Mouse (Mus musculus) G1E (cell line): ENCODE measurements around the gene Ppp1r37. TPM values are rescaled to one million over a fixed set of nuclear protein-coding genes. Genes with fewer than 3 reads are reported as not detected.

Experiments used
- ATAC-seq: 2 replicates; pipeline ENCODE4 v1.8.0; 2016; ENCODE audit warnings: mild to moderate bottlenecking; ENCODE audit not compliant: insufficient number of reproducible peaks, poor library complexity, low FRiP score, severe bottlenecking; ENCODE audit errors: extremely low read depth
- DNase-seq: peaks from one replicate; pipeline ENCODE4 v3.0.0; 2012; ENCODE audit warnings: low spot score
- H3K27me3 ChIP-seq: 2 replicates; pipeline ENCODE4 v1.6.1; 2012; ENCODE audit warnings: mild to moderate bottlenecking, low read length, inconsistent platforms; ENCODE audit not compliant: insufficient read depth
- H3K36me3 ChIP-seq: replicated peaks from 2 replicates; pipeline ENCODE3; 2012; ENCODE audit warnings: mild to moderate bottlenecking, inconsistent platforms
- H3K4me1 ChIP-seq: 2 replicates; pipeline ENCODE4 v1.6.1; 2012; ENCODE audit warnings: low read depth, low read length, inconsistent platforms, mixed read lengths; ENCODE audit not compliant: insufficient read depth
- H3K4me3 ChIP-seq: 2 replicates; pipeline ENCODE4 v1.5.1; 2012; ENCODE audit warnings: low read depth, mild to moderate bottlenecking, inconsistent platforms, low read length, moderate library complexity, mixed read lengths
- H3K9me3 ChIP-seq: replicated peaks from 2 replicates; pipeline ENCODE4 v1.6.1; 2012; ENCODE audit warnings: inconsistent platforms
- CTCF ChIP-seq: IDR thresholded peaks from 2 replicates; pipeline ENCODE4 v1.5.1; 2012; ENCODE audit warnings: low read depth, low read length, inconsistent platforms, mixed read lengths
- GATA1 ChIP-seq: IDR thresholded peaks from 2 replicates; pipeline ENCODE4 v1.6.1; 2012; ENCODE audit warnings: borderline replicate concordance, low read length, inconsistent platforms, mixed read lengths
- GATA2 ChIP-seq: IDR thresholded peaks from 2 replicates; pipeline ENCODE4 v1.6.1; 2012; ENCODE audit warnings: low read depth, low read length, inconsistent platforms, borderline replicate concordance
- POLR2AphosphoS5 ChIP-seq: IDR thresholded peaks from 2 replicates; pipeline ENCODE4 v1.6.1; 2012; ENCODE audit warnings: low read depth, low read length, inconsistent platforms; ENCODE audit not compliant: insufficient replicate concordance
- TAL1 ChIP-seq: conservative IDR thresholded peaks from 2 replicates; pipeline ENCODE4 v1.6.1; 2012; ENCODE audit warnings: low read depth, low read length, inconsistent platforms, mixed read lengths
- polyA plus RNA-seq: library from polyadenylated mRNA; stranded (reverse); fragments of >175 nt; gene quantifications from 2 replicates; pipeline ENCODE4 v1.2.3, GENCODE M21; 2012
- total RNA-seq, 2 experiments: library from RNA; stranded (forward) in 1 of 2; stranded (reverse) in 1 of 2; fragments of 200-1000 nt in 1 of 2; fragments of >200 nt in 1 of 2; fragmentation: Nextera tagmentation in 1 of 2; gene quantifications; 2 replicates each; pipeline ENCODE4 v1.2.3; 2014 to 2017

The Ppp1r37 gene
- total and polyA plus RNA-seq, 3 experiments: 10.9 to 68.4 (median 23.0) TPM

DNA sequence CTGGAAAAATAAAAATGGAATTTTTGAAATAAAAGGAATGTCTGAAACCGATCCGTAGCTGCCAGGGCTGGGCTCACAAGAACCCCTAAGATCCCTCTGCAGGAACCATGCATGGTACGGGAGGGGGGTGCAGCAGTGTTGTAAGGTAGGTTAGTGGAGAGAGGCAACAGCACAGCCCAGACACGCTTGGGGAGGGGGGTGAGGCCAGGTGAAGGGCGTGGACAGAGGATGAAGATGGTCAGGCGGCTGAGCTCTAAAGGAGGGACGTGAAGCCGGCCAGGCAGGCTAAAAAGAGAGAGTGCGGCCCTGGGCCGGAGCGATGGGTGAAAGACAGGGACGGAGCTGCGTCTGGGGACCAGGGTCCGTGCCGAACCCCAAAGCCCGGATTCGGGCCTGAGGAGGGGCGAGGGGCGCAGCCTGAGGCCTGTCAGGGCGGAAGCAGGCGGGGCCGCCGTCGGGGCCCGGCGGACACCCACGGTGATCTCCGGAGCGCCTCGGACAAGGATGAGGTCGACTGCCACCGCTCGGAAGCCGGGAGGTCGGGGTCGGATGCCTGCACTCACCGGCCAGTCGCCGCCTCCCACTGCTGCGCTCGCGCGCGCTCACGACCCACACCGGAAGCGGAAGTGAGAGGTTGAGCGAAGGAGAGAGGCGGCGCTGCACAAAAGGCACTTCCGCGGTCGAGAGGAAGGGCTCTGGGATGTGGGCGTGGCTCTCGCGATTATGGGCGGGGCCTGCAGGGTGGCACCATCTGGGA, 41.2 kb upstream of the Ppp1r37 start, which contains the start of gene Clasrp:
TSS of gene Clasrp (minus strand) at position 638 of the 757 bp plus-strand sequence.
- Histone ChIP-seq H3K9me3 (no peaks in the 10 kb centered on the region), H3K4me3 (peak within 1 kb of the TSS; percentile 97), H3K4me1 (peaks cover 34% of the 10 kb centered on the region), H3K36me3 (peaks cover 43% of the 10 kb centered on the region), H3K27me3 (no peaks in the 10 kb centered on the region)
- peak; percentile 99 for ATAC-seq
- DNase-seq: peak; percentile 95
- TF ChIP-seq CTCF (no peak), GATA1 (no peak), TAL1 (no peak), POLR2AphosphoS5 (no peak), GATA2 (no peak)

DNA sequence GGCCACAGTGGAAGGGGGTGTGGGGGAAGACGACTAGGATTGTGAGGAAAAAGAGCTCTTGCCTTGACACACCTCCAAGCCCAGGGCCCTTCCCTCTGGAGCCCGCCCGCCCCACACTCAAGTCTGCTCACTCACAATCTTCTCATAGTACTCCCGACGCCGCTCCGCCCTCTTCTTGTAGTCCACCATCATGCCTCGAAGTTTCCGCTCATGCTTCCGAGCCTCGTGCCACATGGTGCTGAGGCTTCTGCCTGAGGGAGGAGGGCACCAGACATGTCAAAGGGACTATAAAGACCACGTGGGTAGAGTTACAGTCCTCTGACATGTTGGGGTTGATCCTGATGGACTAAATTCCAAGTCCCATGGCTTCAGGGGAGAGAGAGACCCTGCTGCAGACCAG, 40.2 kb upstream of the Ppp1r37 start:
- peak overlapping the region; percentile 97; the same call in 1 of the 2 replicates for H3K4me3 ChIP-seq
- ATAC-seq (no peak), DNase-seq (no peak)
- TF ChIP-seq TAL1 (no peak), GATA1 (no peak), CTCF (no peak), GATA2 (no peak), POLR2AphosphoS5 (no peak)
- no peaks in the 10 kb centered on the region for H3K27me3 ChIP-seq
- H3K9me3 ChIP-seq: no peaks in the 10 kb centered on the region
- H3K4me1 ChIP-seq: peaks cover 34% of the 10 kb centered on the region
- peaks cover 52% of the 10 kb centered on the region for H3K36me3 ChIP-seq

DNA sequence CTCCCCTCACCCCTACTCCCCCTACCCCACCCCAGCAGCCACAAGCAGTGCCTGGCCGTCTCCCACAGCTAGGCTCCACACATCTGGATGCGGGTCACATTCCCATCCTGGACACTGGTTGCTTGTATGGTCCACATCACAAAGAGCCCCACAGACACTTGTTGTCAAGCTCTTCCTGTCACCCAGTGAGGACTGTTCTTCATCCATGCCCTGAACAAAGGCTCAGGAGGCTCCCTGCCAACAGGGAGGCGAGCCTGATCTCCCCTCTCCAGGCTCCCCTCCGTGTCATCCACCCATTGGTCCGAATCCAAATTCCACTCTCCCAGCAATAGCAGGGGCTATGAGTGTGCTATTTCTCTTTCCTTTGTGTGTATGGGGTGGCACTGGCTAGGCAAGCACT, 37.7 kb upstream of the Ppp1r37 start:
- ATAC-seq (no peak), DNase-seq (no peak)
- TF ChIP-seq GATA1 (no peak), GATA2 (no peak), TAL1 (no peak), CTCF (no peak), POLR2AphosphoS5 (no peak)
- H3K4me1 ChIP-seq: peaks cover 34% of the 10 kb centered on the region
- H3K9me3 ChIP-seq: no peaks in the 10 kb centered on the region
- peaks cover 72% of the 10 kb centered on the region for H3K36me3 ChIP-seq
- no peak overlapping the region for H3K4me3 ChIP-seq
- H3K27me3 ChIP-seq: no peaks in the 10 kb centered on the region

DNA sequence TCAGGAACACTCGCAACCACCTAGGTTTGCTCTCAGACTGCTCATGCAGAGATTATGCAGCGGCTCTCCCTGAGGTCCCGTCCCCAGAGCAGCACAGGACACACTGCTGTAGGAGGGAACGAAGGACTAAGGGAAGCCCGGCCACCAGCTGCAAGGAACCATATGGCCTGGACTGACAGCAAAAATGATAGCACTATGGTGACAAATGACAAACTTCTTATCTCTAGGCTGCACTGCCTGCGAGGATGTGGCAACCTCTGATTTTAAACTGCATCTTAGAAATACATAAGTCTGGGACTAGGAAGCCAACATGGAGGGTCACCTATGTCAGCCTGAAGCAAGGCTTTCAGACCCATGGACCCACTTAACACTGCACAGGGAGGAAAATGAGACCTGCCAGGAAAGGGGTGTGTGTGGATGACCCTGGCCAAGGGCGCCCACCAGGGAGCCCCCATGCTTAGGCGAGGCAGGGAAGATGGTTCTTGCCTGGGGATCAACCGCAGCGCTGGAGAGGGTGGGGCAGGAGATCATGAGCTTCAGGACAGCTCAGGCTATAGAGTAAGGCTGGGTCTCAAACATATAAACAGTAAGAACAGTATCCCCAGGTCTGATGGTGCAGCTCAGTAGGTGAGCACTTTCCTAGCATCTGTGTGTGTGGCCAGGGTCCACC, 30.3 kb upstream of the Ppp1r37 start:
- Histone ChIP-seq H3K4me3 (no peak overlapping the region), H3K36me3 (peaks cover 95% of the 10 kb centered on the region), H3K4me1 (peaks cover 20% of the 10 kb centered on the region), H3K27me3 (no peaks in the 10 kb centered on the region), H3K9me3 (no peaks in the 10 kb centered on the region)
- no peak for TF ChIP-seq GATA1
- no peak for TF ChIP-seq POLR2AphosphoS5
- ATAC-seq (no peak), DNase-seq (no peak)

DNA sequence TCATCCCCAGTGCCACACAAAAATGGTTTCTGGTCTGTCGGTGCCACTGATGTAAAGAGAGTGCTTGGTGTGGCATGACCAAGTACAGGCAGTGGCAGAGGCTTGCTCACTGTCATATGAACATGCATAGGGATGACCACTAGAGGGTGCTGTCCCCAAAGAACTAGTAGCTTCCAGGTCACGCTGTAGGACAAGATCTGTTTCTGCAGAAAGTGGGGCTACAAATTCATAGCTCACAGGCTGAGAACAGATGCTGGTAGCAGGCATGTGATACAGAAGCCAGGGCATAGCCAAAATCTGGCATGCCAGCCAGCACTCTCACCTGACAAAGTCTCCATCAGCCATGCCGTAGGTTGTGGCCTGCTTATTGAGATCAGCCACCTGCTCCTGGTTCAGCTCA, 27.0 kb upstream of the Ppp1r37 start:
- Histone ChIP-seq H3K4me1 (peaks cover 22% of the 10 kb centered on the region), H3K9me3 (no peaks in the 10 kb centered on the region; the same call in 1 of the 2 replicates), H3K36me3 (peaks cover 99% of the 10 kb centered on the region), H3K4me3 (no peak overlapping the region), H3K27me3 (no peaks in the 10 kb centered on the region; the same call in 1 of the 2 replicates)
- TF ChIP-seq GATA1 (no peak), GATA2 (no peak), CTCF (peak; percentile 93), POLR2AphosphoS5 (no peak), TAL1 (no peak)
- peak; percentile 57 for ATAC-seq
- peak; percentile 37 for DNase-seq

DNA sequence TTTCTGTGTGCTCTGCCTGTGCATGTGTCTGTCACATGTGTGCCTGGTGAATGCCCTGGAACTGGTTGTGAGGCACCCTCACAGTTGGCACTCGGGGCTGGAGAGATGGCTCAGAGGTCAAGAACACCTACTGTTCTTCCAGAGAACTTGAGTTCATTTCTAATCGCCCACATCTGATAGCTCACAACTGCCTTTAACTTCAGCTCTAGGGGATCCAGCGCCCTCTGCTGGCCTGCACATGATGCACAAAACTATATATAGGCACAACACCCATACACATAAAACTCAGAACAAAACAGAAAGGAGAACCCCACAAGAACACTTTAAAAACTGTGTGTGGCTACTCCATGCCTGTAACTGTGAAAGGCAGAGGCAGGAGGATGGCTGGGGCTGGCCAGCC, 26.3 kb upstream of the Ppp1r37 start:
- peaks cover 99% of the 10 kb centered on the region for H3K36me3 ChIP-seq
- no peak for DNase-seq

More for the DNA sequence above, 26.3 kb upstream of the Ppp1r37 start:
- Histone ChIP-seq H3K4me1 (peaks cover 20% of the 10 kb centered on the region), H3K9me3 (no peaks in the 10 kb centered on the region; the same call in 1 of the 2 replicates), H3K27me3 (no peaks in the 10 kb centered on the region; the same call in 1 of the 2 replicates), H3K4me3 (no peak overlapping the region)
- no peak for ATAC-seq
- TF ChIP-seq GATA2: no peak
- 0 out of 2 replicates have a peak, but pooled peaks have one; percentile 14 for TF ChIP-seq CTCF
- no peak for TF ChIP-seq POLR2AphosphoS5
- TF ChIP-seq TAL1: no peak
- no peak for TF ChIP-seq GATA1
